Mouse (Mus musculus) ES-E14 (cell line): ENCODE data around the gene Fmnl1. TPM values are rescaled to one million over a fixed set of nuclear protein-coding genes. Genes with fewer than 3 reads are reported as not detected.

Experiments used
- DNase-seq: peaks from one replicate; pipeline ENCODE4 v3.0.0-alpha.2; 2013; ENCODE audit warnings: low read depth, low spot score
- H3K27ac ChIP-seq: 2 replicates; pipeline ENCODE4 v1.5.1; 2012; ENCODE audit warnings: low read depth, mild to moderate bottlenecking, low read length, moderate library complexity, mixed read lengths; ENCODE audit not compliant: poor library complexity, insufficient read depth, severe bottlenecking
- H3K36me3 ChIP-seq: 2 replicates; pipeline ENCODE4 v1.6.1; 2012; ENCODE audit warnings: mild to moderate bottlenecking, low read length, moderate library complexity, mixed read lengths; ENCODE audit not compliant: control insufficient read depth, poor library complexity, insufficient read depth, severe bottlenecking
- H3K4me1 ChIP-seq, 2 experiments: fragments of 150-350 bp in 1 of 2; sonication (generic) in 1 of 2; 2 replicates each; pipeline ENCODE4 v1.6.1; 2012; ENCODE audit warnings: low read length in 2 of 2, mild to moderate bottlenecking in 1 of 2, mixed read lengths in 1 of 2; ENCODE audit not compliant: control insufficient read depth in 2 of 2, insufficient read depth in 2 of 2, poor library complexity in 1 of 2
- H3K4me3 ChIP-seq, 2 experiments: fragments of 150-350 bp in 1 of 2; sonication (generic) in 1 of 2; 2 replicates each; pipeline ENCODE4 v1.5.1; 2012; ENCODE audit warnings: low read length in 2 of 2, low read depth in 1 of 2, mild to moderate bottlenecking in 1 of 2, mixed read lengths in 1 of 2; ENCODE audit not compliant: insufficient read depth in 1 of 2, poor library complexity in 1 of 2, severe bottlenecking in 1 of 2
- H3K9ac ChIP-seq: 2 replicates; pipeline ENCODE4 v1.6.1; 2012; ENCODE audit warnings: low read depth, mild to moderate bottlenecking, low read length, mixed read lengths; ENCODE audit not compliant: poor library complexity, insufficient read depth, severe bottlenecking
- H3K9me3 ChIP-seq: fragments of 150-350 bp; sonication (generic); 2 replicates; pipeline ENCODE4 v1.6.1; 2012; ENCODE audit warnings: low read depth, mild to moderate bottlenecking, low read length; ENCODE audit not compliant: control insufficient read depth, insufficient read depth
- CHD2 ChIP-seq: IDR thresholded peaks from 2 replicates; pipeline ENCODE4 v1.6.1; 2014; ENCODE audit warnings: mild to moderate bottlenecking, low read depth, low read length, inconsistent platforms
- HCFC1 ChIP-seq: IDR thresholded peaks from 2 replicates; pipeline ENCODE4 v1.6.1; 2012; ENCODE audit warnings: low read length, inconsistent platforms, borderline replicate concordance; ENCODE audit not compliant: insufficient read depth
- MAFK ChIP-seq: IDR thresholded peaks from 2 replicates; pipeline ENCODE4 v1.6.1; 2014; ENCODE audit warnings: mild to moderate bottlenecking, low read depth, low read length, inconsistent platforms; ENCODE audit not compliant: insufficient read depth
- ZC3H11A ChIP-seq: IDR thresholded peaks from 2 replicates; pipeline ENCODE4 v1.6.1; 2012; ENCODE audit warnings: low read depth, mild to moderate bottlenecking, inconsistent platforms, low read length, borderline replicate concordance
- ZNF384 ChIP-seq: IDR thresholded peaks from 2 replicates; pipeline ENCODE4 v1.6.1; 2012; ENCODE audit warnings: low read depth, low read length, inconsistent platforms
- in situ Hi-C, 2 experiments: fragments of 600-800 bp; cut with MboI; formaldehyde crosslinking; loops; one replicate each; pipeline ENCODE4 v1.15.1; 2025; ENCODE audit warnings: low sequenced_read_pairs in 2 of 2, inconsistent platforms in 1 of 2; ENCODE audit not compliant: unreplicated experiment in 2 of 2
- total RNA-seq: library from RNA; depleted of rRNA; stranded (reverse); fragments of 300-350 nt; gene quantifications from 2 replicates; pipeline ENCODE4 v1.2.3, GENCODE M21; 2012

The Fmnl1 gene
- total RNA-seq, 1 experiment, result 0.94 TPM

- peaks cover 0 to 8% of the 10 kb centered on the region in 2 experiments; a peak in 2 of 4 replicates for H3K4me1 ChIP-seq
- H3K27ac ChIP-seq, result no peak overlapping the region
- H3K4me3 ChIP-seq, result no peak overlapping the region
- H3K9ac ChIP-seq, result no peak overlapping the region
- H3K36me3 ChIP-seq, result no peaks in the 10 kb centered on the region
- TF ChIP-seq ZC3H11A, result no peak
- no peak for TF ChIP-seq HCFC1
- TF ChIP-seq MAFK, result no peak
- TF ChIP-seq ZNF384, result no peak
- TF ChIP-seq CHD2, result no peak
- DNase-seq, result no peak
- in situ Hi-C loops, result no loop called here
- H3K9me3 ChIP-seq, result no peaks in the 10 kb centered on the region
Observed at GRCm38 (mm10) chr11:103202376-103202775, 31.5 kb downstream of the Fmnl1 start.

- no peak overlapping the region for H3K4me3 ChIP-seq
- no peak overlapping the region for H3K27ac ChIP-seq
- TF ChIP-seq ZNF384 (peak; percentile 75; the same call in 1 of the 2 replicates), MAFK (no peak)
- no peak for DNase-seq
- in situ Hi-C loops, result no loop called here
- H3K4me1 ChIP-seq, result no peaks in the 10 kb centered on the region; a peak in 1 of 4 replicates
- H3K9ac ChIP-seq, result no peak overlapping the region
- H3K9me3 ChIP-seq, result no peaks in the 10 kb centered on the region
- no peaks in the 10 kb centered on the region for H3K36me3 ChIP-seq
Observed at GRCm38 (mm10) chr11:103206203-103206602, 35.3 kb downstream of the Fmnl1 start.

GRCm38 (mm10) chr11:103208458-103208857, 37.6 kb downstream of the Fmnl1 start, which contains the start of gene 1700023F06Rik:
1700023F06Rik (minus strand) TSS chr11:103208558.
- in situ Hi-C loops, result no loop called here
- TF ChIP-seq CHD2, result no peak
- TF ChIP-seq HCFC1, result no peak
- no peak for TF ChIP-seq ZC3H11A
- H3K9me3 ChIP-seq, result no peaks in the 10 kb centered on the region
- no peak within 1 kb of the TSS for H3K27ac ChIP-seq
- no peaks in the 10 kb centered on the region for H3K4me1 ChIP-seq
- DNase-seq, result no peak
- H3K36me3 ChIP-seq, result no peaks in the 10 kb centered on the region
- no peak within 1 kb of the TSS for H3K4me3 ChIP-seq
- no peak within 1 kb of the TSS for H3K9ac ChIP-seq

- H3K9me3 ChIP-seq, result no peaks in the 10 kb centered on the region
- in situ Hi-C loops, result no loop called here
- no peak overlapping the region for H3K4me3 ChIP-seq
- no peak overlapping the region for H3K27ac ChIP-seq
- no peaks in the 10 kb centered on the region for H3K4me1 ChIP-seq
- no peak overlapping the region for H3K9ac ChIP-seq
- TF ChIP-seq CHD2 (no peak), HCFC1 (peak; percentile 47; the same call in 1 of the 2 replicates)
- DNase-seq, result no peak
- no peaks in the 10 kb centered on the region for H3K36me3 ChIP-seq
Observed at GRCm38 (mm10) chr11:103210291-103210690, 39.4 kb downstream of the Fmnl1 start.

DNA sequence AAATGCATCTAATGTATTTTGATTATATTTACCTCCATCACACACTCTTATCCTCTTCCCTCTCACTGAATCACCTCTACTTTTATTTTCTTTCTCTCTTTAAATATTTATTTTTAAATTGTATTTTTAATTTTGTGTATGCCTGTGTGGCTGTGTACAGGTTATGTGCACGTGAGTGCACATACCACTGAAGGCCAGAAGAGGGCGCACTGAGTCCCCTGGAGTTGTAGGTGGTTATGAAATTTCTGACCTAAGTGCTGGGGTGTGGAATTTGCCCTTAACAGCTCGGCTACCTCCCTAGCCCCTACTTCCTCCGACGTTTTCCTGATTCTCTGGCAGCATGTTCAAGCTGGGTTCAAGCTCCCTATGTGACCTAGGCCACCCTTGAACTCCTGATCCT, 42.8 kb downstream of the Fmnl1 start:
- in situ Hi-C loops, result no loop called here
- Histone ChIP-seq H3K9ac (no peak overlapping the region), H3K27ac (no peak overlapping the region), H3K36me3 (no peaks in the 10 kb centered on the region), H3K4me1 (peaks cover 0 to 4% of the 10 kb centered on the region in 2 experiments; a peak in 1 of 4 replicates), H3K9me3 (no peaks in the 10 kb centered on the region), H3K4me3 (no peak overlapping the region)
- no peak for TF ChIP-seq MAFK
- TF ChIP-seq ZNF384, result no peak
- TF ChIP-seq ZC3H11A, result no peak
- no peak for TF ChIP-seq HCFC1
- TF ChIP-seq CHD2, result no peak
- DNase-seq, result no peak
